Mouse (Mus musculus) kidney, adult 11 months (tissue): ENCODE results near the gene Hivep1.

Experiments used
- DNase-seq: peaks from one replicate; pipeline ENCODE4 v3.0.0; 2022

Gene Hivep1

DNA sequence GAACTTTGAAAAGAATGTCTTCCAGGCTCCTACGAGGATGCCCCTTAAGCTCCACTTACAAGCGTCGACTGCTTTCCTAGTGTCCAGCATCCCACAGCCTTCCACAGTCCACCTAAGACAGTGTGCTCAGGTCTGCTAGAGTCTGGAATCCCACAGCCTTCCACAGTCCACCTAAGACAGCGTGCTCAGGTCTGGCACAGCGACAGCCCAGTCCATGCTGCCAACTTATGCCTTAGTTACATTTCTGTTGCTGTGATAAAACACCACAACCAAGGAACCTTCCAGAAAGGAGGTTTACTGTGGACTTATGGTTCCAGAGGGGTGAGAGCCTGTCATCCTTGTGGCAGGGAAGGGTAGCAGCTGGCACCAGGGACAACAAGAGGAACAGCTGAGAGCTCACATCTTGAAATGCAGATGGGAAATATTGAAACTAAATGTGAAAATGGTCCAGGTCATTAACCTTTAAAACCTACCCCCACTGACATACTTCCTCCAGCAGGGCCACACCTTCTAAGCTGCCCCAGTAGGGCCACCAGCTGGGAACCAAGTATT lies 25.0 kb downstream of the Hivep1 start:
- DNase-seq, result no peak

DNA sequence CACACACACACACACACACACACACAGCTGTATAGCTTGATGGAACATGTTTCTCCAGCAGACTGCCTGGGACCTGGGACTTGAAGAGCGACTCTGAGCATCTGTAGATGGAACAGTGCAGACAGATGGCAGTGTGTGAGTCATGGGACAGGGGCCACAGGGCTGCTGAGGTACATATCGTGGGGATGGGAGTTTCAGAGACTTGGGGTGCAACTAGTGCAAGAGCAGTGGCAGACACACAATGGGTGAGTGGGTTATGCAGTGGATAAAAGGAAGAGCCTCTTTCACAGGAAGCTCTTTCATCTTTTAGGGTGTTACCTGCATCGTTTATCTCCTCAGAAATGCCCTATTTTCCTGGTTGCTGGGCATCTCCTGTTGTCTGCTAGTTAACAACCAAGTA lies 25.8 kb downstream of the Hivep1 start:
- DNase-seq, result no peak

DNA sequence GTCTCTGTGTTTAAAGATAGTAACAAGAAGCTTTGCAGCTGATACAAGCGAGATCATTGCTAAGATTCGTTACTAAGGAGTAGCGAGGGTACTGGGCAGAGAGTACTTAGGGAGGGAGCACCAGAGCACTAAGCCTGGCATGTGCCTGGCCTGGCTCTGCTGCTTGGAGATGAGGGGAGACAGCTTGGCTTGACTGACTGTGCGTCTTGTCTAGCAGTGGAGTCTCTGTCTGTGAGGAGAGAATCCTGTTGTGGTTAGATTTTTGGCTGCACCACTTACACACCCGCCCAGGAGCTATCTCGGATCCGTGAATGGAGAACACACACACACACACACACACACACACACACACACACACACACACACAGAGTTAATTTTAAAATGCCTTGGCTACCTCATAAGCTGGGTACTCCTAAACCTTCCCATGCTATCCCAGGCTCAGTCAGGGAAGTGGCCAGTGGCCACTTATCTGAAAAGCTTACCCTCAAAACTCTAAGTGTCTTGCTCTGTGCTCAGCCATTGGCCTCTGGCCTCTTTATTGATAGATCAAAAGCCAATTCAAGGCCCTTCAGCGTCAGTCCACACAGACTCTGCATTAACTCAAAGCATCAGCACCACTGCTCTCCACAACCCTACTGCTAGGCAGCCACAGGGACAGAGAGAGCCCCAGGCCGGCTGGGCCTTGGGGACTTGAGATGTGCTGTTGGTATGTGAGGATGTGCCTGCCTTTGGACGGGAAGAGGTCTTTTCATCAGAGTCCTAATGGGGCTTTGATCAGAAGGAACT lies 28.5 kb downstream of the Hivep1 start:
- no peak for DNase-seq

DNA sequence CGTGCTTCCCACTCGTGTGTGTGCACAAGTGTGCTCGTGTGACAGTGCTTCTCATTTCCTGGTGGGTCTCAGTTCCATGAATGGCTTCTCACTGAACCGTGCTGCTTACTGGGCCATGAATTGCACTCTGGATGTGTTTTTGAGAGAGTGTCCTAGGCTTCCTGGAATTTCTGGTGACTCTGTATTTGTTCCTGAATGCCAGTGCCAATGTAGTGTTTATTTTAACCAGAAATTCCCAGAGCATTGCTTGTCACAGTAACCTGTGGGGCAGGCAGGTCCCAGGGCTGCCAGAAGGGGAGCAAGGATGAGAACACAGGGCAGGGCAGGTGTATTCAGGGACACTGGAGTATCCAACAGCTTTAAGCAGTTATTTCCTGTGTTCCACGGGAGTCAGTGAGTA lies 36.5 kb downstream of the Hivep1 start:
- DNase-seq, result no peak

DNA sequence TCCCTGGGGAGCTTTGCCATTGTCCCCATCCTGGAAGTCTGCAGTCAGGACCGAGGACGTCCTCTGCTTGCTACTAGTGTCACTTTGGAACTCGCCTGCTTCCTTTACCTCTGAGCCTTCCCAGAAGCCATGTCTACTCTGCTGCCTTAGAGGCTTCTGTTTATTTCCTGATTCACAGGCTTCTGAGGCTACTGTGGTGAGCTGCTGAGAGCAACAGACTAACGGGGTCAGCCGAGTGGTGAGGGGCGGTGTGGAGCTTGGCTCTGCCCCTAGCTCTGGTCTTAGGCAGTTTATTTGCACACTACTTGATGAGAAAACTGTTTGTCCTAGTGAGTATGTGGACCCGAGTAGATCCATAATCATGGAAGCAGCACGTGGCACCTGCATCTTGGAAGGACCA lies 37.2 kb downstream of the Hivep1 start:
- no peak for DNase-seq

DNA sequence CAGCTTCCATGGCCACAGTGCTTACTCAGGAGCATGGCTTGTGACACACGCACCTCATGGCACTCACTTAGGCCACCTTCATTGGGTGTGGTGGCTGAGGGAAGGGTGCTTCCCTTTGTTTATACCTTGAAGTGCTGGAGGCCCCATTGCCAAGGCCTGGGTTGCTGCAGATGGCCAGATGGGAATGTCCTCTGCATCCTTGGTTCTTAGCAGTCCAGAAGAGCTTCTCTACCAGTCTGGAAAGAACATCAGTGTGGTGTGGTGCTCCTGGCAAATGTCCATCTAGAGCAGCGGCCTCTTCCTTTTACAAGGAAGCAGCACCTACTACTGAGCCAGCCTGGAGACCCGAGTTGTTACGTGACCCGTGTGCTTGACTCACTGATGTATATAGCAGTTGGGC lies 38.9 kb downstream of the Hivep1 start:
- no peak for DNase-seq

DNA sequence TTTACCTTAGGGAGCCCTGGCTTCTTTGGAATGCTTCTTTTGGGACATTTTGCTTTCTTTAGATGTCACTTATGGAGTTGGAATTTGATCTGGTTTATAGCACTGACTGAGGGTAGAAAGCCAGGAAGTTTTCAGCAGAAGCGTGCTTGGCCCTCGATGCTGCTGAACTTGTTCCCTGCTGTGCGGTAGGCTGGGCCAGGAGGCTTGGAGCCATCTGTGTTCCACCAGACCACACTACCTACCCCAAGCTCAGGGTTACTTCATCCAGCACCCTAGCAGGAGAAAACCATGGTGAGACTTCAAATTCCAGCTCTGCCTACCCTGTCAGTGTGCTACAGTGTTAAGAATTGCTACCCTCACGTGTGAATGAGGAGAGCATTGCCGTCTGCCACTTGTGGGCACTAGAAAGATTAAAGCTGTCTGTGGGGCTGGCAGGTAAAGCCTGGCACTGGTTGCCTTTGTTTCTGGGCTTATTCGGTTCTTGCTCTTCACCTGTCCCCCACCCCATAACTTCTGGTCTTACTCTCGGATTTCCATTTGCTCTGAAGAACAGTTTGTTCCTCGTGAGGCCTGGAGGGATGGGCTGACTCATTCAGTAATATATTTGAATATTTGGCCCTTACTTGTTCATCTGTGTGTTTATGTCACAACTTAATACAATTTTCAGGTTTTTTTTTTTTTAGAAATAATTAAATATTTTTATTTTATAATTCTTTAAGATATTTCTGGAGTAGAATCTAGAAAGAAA lies 40.7 kb downstream of the Hivep1 start:
- DNase-seq, result no peak

DNA sequence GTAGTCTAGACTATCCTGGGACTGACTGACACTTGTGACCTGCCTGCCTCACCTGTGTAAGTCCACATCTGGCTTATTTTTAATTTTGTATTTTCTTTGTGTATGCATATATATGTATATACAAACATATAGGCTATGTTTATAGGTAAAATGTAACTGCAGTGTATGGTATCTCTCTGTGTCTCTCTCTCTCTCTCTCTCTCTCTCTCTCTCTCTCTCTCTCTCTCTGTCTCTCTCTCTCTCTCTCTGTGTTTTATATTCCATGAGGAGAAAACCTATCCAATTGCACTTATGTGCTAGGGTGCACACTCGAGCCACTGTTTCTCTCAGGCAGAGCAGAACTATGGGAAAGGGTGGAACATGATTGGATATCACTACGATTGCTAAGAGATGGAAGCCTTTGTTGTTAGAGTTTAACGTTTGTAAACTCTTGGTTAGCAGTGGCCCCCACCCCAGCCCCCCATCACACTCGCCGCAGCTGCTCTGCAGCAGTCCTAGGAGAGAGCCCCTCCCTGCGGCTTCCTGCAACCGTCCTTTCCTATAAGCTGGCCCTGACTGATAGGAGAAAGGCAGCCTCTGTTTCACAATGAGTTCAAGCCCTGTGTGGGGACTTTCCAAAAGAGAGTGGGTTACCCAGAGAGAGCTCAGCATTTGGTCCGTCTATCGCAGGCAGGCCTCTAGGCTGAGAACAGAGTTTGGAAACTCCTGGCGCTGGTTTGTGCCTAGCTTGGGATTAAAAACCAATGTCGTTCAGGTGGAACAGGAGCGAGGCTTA lies 41.6 kb downstream of the Hivep1 start:
- no peak for DNase-seq

DNA sequence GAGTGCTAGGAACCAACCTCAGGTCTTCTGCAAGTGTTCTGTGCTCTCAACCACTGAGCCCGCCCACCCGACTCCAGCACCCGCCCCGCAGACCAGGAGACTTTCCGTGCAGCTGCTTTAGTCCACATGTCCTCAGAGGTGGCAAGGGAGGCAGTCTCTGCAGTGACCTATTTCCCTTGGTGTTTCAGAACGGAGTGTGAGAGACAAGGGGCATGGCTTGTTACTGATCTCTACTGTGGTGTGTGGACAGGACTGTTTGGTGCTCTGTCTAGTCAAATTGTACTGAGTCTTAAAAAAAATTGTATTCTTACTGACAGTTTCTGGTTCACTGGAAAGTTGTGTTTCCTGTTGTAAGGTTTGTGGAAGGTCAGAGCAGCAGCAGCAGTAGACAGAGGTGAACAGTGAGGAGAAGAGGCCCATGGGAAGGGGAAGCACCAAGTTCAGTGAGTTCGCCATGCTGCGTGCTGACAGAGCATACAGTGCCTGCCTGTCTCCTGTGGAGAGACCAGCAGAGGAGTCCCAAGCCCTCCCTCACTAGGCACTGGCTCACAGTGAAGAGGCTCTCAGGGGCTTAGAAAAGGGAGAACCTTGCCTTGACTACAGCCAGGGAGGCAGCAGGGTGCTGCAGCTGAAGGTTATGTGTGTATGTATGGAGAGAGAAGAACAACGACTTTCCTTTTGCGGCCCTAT lies 44.1 kb downstream of the Hivep1 start:
- no peak for DNase-seq

DNA sequence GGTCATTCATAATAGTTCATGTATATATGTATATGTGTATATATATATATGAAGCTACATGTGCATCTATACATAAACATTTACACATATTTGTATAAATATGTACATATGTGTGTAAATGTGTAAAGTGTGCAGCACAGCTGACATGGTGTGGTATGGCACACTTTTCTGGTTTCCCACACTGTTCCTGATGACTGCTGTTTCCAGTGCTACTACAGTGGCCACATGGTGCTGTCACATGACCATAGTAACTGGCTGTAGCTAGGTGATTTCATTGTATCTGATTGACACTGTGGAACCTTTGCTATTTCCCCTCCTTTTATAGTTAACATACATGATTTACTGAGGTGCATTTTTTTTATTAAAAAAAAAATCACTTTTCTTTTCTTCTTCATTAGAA lies 45.3 kb downstream of the Hivep1 start:
- no peak for DNase-seq

DNA sequence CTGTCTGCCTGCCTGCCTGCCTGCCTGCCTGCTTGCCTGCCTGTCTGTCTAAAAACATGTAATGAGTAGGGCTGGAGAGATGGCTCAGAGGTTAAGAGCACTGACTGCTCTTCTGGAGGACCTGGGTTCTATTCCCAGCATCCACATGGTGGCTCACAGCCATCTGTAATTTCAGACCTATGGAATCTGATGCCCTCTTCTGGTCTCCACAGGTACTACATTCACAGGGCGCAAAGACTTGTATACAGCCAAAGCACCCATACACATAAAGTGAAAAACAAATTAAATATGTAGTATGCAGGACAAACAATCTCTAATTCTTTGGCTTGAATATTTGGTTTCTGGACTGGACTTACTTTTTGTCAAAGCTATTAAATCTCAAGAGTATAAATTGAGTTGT lies 46.7 kb downstream of the Hivep1 start:
- no peak for DNase-seq

DNA sequence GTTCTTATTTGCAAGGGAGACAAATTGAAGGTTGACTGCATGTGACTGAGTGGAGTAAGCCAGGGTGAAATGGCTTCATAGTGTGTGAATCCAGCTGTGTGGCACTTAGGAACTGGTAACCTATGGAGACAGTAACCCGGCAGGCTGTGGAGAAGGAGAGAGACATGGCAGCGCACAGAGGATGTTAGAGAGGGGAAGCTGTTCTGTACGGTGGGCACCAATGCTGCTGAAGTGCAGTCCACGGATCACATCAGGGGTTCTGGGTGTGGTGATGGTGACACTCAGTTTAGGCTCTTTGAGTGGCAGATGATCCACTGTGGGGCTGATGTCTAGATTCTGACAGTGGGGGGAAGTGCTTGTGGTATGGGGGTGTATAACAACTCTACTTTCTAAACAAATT lies 47.7 kb downstream of the Hivep1 start:
- DNase-seq, result no peak

DNA sequence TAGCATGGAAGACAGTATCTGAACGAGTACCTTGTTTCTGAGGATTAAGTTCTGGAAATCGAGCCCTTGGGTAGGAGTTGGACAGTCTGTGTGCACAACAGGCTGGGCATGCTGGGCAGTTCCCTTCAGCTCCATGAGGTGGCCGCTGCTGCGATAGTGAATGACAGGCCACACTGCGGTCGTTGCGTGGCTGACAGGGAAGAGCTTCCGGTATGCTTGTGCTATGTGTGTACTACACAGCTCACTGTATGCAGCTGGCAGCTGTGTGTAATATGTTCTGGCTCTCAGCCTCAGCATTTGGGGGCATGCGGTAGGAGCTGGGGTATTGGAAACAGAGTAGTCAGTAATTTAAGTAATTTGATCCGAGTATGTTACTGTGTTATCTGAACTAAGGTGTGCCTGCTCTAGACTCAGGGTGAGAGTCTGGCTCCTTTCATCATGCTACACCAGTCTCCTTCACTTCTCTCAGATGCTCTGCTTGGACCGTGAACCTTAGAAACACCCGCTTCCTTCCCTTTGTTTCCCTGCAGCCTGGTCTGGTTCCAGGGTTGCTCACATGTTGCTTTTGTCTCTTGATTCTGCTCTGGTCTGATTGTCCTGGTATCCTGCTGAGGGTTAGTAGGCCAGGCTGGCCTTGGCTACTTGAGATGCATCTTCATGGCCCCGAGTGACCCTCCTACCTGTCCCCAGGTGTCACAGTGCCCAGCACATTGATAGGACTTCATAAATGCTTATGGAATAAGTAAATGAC lies 49.8 kb downstream of the Hivep1 start:
- DNase-seq, result no peak

DNA sequence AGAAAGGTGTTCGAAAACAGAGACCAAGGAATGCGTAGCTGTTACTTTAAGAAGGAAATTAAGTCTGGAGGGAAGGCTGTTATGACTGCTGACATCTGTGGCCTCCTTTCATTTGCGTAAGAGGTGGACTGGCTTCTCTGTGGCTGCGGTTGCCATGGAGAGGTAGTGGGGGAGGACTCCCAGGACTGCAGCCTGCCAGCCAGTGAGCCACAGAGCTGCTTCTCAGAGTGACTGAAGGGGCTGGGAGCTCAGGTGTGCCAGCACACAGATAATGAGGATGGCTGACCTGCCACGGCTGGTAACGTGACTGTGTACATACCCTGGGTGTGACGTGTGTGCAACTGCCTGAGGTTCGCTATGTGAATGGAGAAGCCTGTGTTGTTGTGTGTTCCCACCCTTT lies 51.2 kb downstream of the Hivep1 start:
- DNase-seq, result peak; percentile 70

DNA sequence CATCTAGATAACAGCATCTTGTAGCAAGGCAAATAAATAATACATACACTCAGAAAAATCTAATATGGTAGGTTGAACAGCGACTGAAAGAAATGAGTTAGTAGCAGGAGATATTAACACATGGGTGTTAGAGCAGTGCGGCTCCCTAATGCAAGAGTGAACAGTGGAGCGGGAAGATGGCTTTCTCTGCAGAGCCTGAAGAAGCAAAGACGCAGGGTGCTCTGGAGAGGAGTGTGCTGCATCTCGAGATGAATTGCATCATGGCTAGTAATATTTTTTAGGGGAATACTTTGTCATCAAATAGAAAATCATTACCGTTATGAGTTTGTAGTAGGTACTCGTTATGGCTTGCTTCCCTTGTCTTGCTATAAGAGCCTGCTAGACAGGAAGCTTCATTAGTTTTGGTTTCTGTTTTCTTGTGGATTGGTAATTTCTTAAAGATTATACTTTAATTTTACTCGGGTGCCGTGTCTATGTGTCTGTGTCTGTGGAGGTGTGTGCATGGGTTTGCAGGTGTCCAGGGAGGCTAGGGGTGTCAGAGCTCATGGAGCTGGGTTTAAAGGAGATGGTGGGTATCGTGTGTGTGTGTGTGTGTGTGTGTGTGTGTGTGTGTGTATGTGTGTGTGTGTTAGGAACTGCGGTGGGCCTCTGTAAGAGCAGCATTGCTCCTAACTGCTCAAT lies 51.8 kb downstream of the Hivep1 start:
- no peak for DNase-seq

DNA sequence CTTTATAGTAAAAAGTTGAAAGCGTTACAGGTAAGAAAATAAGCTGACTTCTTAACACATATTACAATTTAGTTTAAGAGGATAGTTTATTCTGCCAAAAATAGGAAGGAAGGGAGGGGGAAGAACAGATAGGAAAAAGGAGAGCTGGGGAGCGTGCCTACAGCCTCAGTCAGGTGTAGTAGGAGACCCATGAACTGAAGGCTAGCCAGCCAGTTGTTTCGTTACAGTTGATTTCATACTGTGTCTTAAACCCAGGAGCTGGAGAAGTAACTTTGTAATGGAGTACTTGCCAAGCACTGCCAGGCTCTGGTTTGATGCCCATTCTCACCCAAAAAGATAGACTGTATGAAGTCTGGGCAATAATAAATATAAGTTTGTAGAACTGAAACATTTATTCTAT lies 52.5 kb downstream of the Hivep1 start:
- no peak for DNase-seq

DNA sequence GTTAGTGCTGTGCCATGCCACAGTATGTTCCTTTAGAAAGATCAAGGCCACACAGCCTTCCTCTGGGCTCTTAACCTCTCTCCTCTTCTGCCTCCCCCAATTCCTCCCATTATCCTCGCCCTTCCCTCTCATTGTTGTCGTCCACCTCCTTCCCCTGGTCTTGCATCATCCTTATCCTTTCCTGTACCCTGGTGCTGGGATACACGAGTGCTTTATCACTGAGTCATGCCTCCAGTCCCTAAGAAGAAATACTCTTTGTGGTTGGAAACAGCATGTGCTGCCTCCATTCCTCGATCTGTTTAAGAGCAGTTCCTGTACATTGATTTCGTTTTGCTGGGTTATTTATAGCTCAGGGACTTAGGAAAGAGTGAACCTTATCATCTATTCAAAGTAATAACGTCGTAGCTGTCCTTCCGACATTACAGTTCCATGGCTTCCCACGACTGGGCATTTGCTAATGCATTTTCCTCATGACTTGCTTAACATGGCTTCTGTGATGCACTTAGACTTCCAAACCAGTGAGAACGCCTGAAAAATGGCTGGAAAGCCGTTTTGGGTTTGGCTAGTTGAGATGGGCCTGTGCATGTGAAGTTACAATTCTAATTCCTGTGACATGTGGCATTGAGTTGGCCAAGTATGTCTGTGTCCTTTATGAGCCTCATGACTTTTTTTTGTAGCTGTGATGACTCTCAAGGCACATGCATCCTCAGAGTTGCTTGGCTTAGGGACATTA lies 56.8 kb downstream of the Hivep1 start:
- no peak for DNase-seq

DNA sequence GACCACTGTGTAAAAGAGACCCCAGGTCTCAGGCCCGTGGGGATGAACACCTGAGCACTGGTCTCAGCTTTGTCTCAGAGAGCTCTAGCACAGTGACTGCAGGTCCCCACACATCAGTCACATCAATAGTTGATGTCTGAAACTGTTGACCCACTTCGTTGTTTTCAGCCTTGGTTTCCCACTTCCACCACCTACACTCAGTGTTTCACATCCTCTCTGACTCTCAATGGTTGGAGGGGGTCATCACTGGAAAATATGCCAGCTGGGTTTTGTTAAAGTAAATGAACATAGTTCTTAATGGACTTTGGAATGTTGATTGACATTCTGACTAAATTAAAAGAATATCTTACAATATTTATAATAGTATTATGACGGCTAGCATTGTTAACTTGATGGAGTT lies 58.6 kb downstream of the Hivep1 start:
- no peak for DNase-seq

DNA sequence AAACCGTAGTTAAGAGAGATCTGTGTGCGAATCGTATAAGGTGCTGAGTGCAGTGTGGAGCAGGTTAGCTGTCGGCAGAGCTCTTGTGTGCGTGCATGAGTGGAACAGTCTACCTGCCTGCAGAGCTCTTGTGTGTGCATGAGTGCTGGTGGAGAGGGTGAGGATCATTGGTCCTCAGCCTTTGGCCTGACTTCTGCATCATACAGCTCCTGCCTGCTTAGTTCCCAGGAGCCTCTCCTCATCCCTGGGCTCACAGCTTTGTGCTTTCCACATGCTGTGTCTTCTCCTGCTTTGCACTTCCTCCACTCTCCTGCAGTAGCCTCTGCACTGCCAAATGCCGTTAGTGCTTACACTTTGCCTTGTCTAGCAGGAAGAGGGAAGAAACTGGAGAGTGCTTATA lies 60.2 kb downstream of the Hivep1 start:
- no peak for DNase-seq

DNA sequence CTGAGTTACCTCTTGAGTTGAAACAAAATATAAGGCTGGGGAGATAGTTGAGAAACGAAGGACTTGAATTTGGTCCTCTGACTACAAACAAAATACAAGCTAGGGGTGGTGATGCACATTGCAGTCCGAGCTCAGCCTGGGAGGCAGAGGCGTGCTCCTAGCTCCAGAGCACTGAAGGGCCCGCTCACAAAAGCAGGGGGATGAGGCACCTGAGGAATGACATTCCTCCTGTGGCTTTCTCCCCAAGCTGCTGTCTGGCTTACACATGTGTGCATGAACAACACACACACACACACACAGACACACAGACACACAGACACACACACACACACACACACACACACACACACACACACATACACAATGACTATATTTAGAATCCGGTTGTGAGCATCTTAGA lies 60.9 kb downstream of the Hivep1 start:
- DNase-seq, result no peak

DNA sequence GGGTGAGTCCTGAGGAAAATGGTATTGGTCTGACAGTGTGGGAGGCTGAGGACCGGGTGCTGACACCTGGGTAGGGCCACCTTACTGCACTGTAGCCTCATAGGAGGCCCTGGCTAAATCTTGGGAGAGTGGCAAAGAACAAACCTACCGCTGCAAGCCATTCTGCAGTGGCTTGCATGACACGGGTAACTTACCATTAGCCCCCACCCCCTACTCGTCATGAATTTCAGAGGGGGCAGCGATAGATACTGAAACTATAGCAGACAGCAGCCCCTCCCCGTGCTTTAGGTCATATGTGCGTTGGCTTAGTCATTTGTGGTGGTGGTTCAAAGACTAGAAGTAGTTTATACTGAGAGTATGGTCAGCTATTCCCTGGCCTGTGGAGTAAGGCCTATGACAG lies 61.8 kb downstream of the Hivep1 start:
- DNase-seq, result no peak
